33 mouse cellular contexts compared by ENCODE assay signal in genomic region chr11:83742731-83743355, GRCm38 (mm10). TPM values are rescaled to one million over a fixed set of nuclear protein-coding genes. Genes with fewer than 3 reads are reported as not detected.
DNase-seq lines count a peak whose midpoint lies in the region; ATAC-seq and TF ChIP-seq lines count a peak whose summit lies in the region.
"Had no signal": no experiment of that assay in that cellular context is flagged by ENCODE, and none has a peak within 500 bp of the region (broad histone marks: within the 10 kb centered on the region; RNA-seq: fewer than 3 reads in every experiment).

No protein-coding gene starts in this region.

- TF ChIP-seq CTCF in lung, adult 2 months (IDR thresholded peaks at IDR 0.05; ENCODE audit: insufficient read depth, low read length), result no peak

- no peak for ATAC-seq in CD4-positive, CD25-positive, alpha-beta regulatory T cell, adult 4 months
- ATAC-seq: forebrain, embryonic 13.5 days had no signal

- H3K4me1 ChIP-seq in lung, adult 2 months (ENCODE audit: control insufficient read depth, insufficient read depth, low read length), result peaks cover 4% of the 10 kb centered on the region
- H3K4me1 ChIP-seq: embryonic facial prominence, embryonic 13.5 days; forebrain, embryonic 13.5 days; heart, embryonic 10.5 days; limb, embryonic 13.5 days; midbrain, embryonic 10.5 days; stomach, embryonic 15.5 days had no signal

- 52% methylated on average over 9 of the region's 9 CpGs for WGBS in lung, adult 2 months

- no peak overlapping the region for H3K4me3 ChIP-seq in lung, adult 2 months (replicated peaks; ENCODE audit: extremely low read depth, low read depth, low read length)
- H3K4me3 ChIP-seq: embryonic facial prominence, embryonic 13.5 days; erythroblast, embryonic 14.5 days; forebrain, embryonic 13.5 days; heart, embryonic 10.5 days; limb, embryonic 13.5 days; liver, embryonic 15.5 days; midbrain, embryonic 10.5 days; stomach, embryonic 15.5 days had no signal

- TF ChIP-seq POLR2A in lung, adult 2 months (IDR thresholded peaks at IDR 0.05; ENCODE audit: borderline replicate concordance, extremely low read depth, low read depth, low read length), result no peak

- peak; percentile 5 for DNase-seq in kidney, adult 18-20 months
- DNase-seq in kidney, adult 9 months, result no peak
- peak; percentile 43 to 56 for DNase-seq in lung, adult 18-20 months
- no peak for DNase-seq in lung, adult 2 months
- DNase-seq in B cell, adult 2 months, result peak; percentile 51 to 56
- DNase-seq in lung, postnatal 25 days (ENCODE audit: low spot score), result peak; percentile 44
- no peak for DNase-seq in adrenal gland, postnatal 14 days
- DNase-seq: adrenal gland, adult 8-10 months; cerebellum, adult 8-10 months; cerebellum, postnatal 36 days; embryo, embryonic 11 days; heart, postnatal 4 days; layer of hippocampus, adult 9-11 months; thymus, postnatal 25 days had no signal

RNA-seq across cellular contexts. Expression of gene Wfdc21, which starts 3.9 kb away (rescaled TPM):
- polyA plus RNA-seq in lung, adult 2 months (2012; rRNA removed), result 16.9 and 29.8 TPM in 2 replicates
- polyA plus RNA-seq in CD4-positive, CD25-positive, alpha-beta regulatory T cell, adult 4 months (2017; shearing (Covaris generic)), result not detected
- 2.8 TPM in 1 of 2 replicates, not detected in the other for total RNA-seq in adrenal gland, postnatal 14 days (2021)
- total RNA-seq: heart, postnatal 4 days; left cerebral cortex, adult 18-20 months; left cerebral cortex, postnatal 25 days; MEL had no signal
- polyA plus RNA-seq: brain, embryonic 14.5 days; embryonic facial prominence, embryonic 13.5 days; erythroblast, embryonic 14.5 days; forebrain, embryonic 13.5 days; frontal cortex, adult 2 months; heart, embryonic 10.5 days; hindbrain, embryonic 14.5 days; limb, embryonic 13.5 days; midbrain, embryonic 10.5 days; small intestine, adult 2 months had no signal

RNA-seq across cellular contexts. Expression of gene Heatr6, which starts 10.7 kb away (rescaled TPM):
- polyA plus RNA-seq in lung, adult 2 months (2012; rRNA removed), result 15.8 and 16.8 TPM in 2 replicates
- polyA plus RNA-seq in CD4-positive, CD25-positive, alpha-beta regulatory T cell, adult 4 months (2017; shearing (Covaris generic)), result 10 to 100 TPM; 34.2 to 44.9 TPM
- 12.5 and 15.5 TPM in 2 replicates for total RNA-seq in adrenal gland, postnatal 14 days (2021)

RNA-seq across cellular contexts. Expression of gene Wfdc18, which starts 34.0 kb away (rescaled TPM):
- not detected in 2 replicates for polyA plus RNA-seq in lung, adult 2 months (2012; rRNA removed)
- polyA plus RNA-seq in CD4-positive, CD25-positive, alpha-beta regulatory T cell, adult 4 months (2017; shearing (Covaris generic)), result not detected
- total RNA-seq in adrenal gland, postnatal 14 days (2021), result not detected in 2 replicates
- total RNA-seq: adrenal gland, adult 8-10 months; gastrocnemius, adult 8-10 months; MEL had no signal
- polyA plus RNA-seq: brain, embryonic 14.5 days; embryonic facial prominence, embryonic 13.5 days; erythroblast, embryonic 14.5 days; forebrain, embryonic 13.5 days; heart, embryonic 10.5 days; hindbrain, embryonic 14.5 days; intestine, embryonic 14.5 days; large intestine, adult 2 months; limb, embryonic 13.5 days; liver, embryonic 15.5 days; midbrain, embryonic 10.5 days; small intestine, adult 2 months had no signal

RNA-seq across cellular contexts. Expression of gene Wfdc17, which starts 39.1 kb away (rescaled TPM):
- polyA plus RNA-seq in lung, adult 2 months (2012; rRNA removed), result 5.2 and 6.0 TPM in 2 replicates
- polyA plus RNA-seq in CD4-positive, CD25-positive, alpha-beta regulatory T cell, adult 4 months (2017; shearing (Covaris generic)), result not detected
- 1.3 and 1.7 TPM in 2 replicates for total RNA-seq in adrenal gland, postnatal 14 days (2021)
- total RNA-seq: heart, postnatal 4 days; left cerebral cortex, adult 18-20 months; left cerebral cortex, postnatal 25 days; MEL had no signal
- polyA plus RNA-seq: brain, embryonic 14.5 days; erythroblast, embryonic 14.5 days; forebrain, embryonic 13.5 days; heart, embryonic 10.5 days; midbrain, embryonic 10.5 days had no signal

Comparison
In these comparisons a context has a peak if more than half of its experiments do, and no peak if none do; other contexts are left out.
1. DNase-seq: peak in kidney, adult 18-20 months (single experiment), lung, adult 18-20 months (2 of 2), B cell, adult 2 months (2 of 2) and lung, postnatal 25 days (single experiment); none in kidney, adult 9 months (single experiment), lung, adult 2 months (single experiment) and adrenal gland, postnatal 14 days (single experiment).
2. RNA of gene Wfdc21, which starts 3.9 kb away (polyA plus RNA-seq): 16.9 to 29.8 TPM in lung, adult 2 months; not detected in CD4-positive, CD25-positive, alpha-beta regulatory T cell, adult 4 months; every median in the first group is over 10 times any median in the second.